Mouse (Mus musculus): ENCODE results near the gene Ankrd44.

Gene Ankrd44

DNA sequence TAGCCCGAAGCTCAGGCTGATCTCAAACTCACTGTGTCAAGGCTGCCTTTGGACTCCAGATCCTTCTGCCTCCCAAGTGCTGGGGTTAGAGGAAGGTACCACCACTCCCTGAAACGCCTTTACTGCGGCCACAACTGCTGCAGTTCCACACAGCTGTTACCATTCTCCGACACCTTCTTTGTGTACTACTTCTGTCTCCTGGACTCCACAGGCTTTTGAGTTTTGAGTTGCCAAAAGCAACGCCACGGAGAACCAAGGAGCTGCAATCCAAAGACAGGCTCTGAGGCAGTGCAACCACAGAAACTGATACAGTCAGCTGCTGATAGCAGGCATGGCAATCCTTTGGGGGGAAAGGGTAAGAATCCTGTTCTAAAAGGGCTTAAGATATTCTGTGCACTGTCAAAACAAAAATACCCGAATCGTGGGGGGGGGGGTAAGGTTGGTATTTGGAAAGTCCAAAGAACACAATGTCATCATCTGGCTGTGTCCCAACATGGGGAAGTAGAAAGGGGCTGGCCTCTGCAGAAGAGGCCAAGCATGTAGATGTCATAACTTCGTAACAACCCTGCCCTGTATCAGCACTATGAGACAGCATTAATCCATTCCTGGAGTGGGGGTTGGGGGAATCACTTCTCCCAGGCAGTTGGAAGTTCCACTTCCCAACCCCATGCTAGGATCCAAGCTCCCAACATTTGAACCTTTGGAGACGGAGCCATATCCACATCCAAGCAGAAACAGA, 116.2 kb downstream of the Ankrd44 start:
- no peak for DNase-seq (ENCODE audit: low spot score in 2 of 2)

DNA sequence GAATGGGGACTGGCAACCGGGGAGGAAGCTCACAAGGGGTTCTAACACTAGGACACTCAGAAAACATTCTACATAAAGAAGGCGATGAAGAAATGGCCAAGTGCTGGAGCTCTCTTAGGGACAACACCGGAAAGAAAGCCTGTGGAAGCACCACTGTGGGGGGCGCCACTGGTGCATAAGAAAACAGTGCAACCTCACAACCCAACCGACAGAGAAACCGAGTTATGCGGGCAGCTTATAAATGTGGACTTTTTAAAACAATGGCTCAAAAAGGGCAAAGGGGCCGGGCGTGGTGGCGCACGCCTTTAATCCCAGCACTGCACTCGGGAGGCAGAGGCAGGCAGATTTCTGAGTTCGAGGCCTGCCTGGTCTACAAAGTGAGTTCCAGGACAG, 117.1 kb downstream of the Ankrd44 start:
- no peak for DNase-seq (ENCODE audit: low spot score in 2 of 2)

- no peak for DNase-seq (ENCODE audit: low spot score in 2 of 2)
These were observed 117.6 kb downstream of the Ankrd44 start for GRCm38 (mm10) chr1:54808401-54809097.

DNA sequence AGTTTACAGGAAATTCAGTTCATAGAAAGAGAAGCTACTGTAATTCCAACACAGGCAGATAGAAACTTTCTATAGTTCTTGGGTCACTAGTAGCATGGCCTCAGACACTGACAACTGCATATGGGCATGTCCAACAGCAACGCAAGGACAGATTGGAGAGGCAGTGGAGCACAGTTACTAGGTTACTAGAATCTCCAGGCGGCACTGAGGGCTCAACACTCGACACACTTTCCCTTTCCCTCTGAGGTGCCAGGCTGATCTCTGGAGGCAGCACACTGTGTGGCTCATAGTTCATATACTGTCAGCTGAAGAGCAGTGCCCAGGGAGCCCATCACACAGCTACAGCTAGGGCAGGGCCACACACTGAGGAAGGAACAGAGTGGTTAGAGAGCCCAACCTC, 118.4 kb downstream of the Ankrd44 start:
- DNase-seq (ENCODE audit: low spot score in 2 of 2) = no peak

- DNase-seq (ENCODE audit: low spot score in 2 of 2) = no peak
These were observed 119.9 kb downstream of the Ankrd44 start for GRCm38 (mm10) chr1:54806116-54806850.

GRCm38 (mm10) chr1:54804406-54804805, 121.8 kb downstream of the Ankrd44 start:
- DNase-seq (ENCODE audit: low spot score in 2 of 2) = no peak

DNA sequence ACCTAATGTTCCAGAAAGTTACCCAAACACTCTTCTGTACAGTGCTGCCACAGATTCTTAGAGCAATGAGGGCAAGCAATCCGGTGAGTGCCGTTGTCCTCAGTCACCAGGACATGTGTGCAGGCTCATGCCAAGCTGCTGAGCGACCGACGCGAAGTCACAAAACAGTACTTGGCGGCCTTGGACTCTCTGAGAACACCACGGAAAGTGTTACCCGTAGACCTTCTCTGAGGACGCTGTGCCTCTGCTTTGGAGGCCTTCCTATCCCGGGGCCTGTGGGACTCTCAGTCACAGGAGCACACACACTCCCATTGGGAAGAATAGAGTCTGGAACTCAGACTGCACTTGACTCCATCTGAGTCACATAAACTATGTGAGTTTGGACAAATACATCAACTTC, 123.5 kb downstream of the Ankrd44 start:
- no peak for DNase-seq (ENCODE audit: low spot score in 2 of 2)

DNA sequence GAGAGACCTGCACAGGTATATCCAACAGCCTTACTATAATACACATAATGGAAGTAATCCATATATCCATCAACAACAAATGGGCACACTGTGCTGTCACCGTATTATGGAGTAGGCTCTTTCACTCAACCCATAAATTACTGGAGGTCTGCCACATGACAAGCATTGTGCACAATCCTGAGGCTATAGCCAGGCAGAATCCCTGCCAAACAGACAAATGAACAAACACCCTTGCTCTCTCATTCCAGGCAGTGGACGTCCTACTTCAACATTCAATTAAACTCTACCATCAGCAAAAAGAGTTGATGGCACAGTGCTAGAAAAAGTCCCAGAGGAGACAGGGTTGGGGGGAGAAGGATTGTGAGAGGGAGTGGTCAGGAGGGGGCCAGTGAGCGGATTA, 124.9 kb downstream of the Ankrd44 start:
- DNase-seq (ENCODE audit: low spot score in 2 of 2) = no peak

DNA sequence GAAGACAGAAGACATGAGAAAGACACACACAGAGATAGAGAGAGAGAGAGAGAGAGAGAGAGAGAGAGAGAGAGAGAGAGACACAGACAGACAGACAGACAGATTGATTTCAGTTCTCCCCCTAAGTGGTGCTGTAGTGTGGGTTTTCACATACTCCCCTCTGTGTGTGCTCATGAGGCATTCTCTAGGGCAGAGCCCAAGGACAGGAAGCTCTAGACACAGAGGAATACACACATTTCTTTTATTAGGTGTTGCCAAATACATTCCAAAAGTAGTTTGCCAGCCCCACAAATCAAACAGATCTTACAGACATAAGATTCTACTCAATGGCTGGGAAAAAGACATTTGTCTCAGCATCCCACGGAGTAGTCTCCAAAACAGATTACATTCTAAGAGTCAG, 126.8 kb downstream of the Ankrd44 start:
- DNase-seq (ENCODE audit: low spot score in 2 of 2) = no peak

- DNase-seq (ENCODE audit: low spot score in 2 of 2) = no peak
These were observed 127.8 kb downstream of the Ankrd44 start for GRCm38 (mm10) chr1:54798415-54798814.

- DNase-seq (ENCODE audit: low spot score in 2 of 2) = no peak
These were observed 131.5 kb downstream of the Ankrd44 start for GRCm38 (mm10) chr1:54794709-54795108.

GRCm38 (mm10) chr1:54791406-54791805, 134.8 kb downstream of the Ankrd44 start:
- no peak for DNase-seq (ENCODE audit: low spot score in 2 of 2)

DNA sequence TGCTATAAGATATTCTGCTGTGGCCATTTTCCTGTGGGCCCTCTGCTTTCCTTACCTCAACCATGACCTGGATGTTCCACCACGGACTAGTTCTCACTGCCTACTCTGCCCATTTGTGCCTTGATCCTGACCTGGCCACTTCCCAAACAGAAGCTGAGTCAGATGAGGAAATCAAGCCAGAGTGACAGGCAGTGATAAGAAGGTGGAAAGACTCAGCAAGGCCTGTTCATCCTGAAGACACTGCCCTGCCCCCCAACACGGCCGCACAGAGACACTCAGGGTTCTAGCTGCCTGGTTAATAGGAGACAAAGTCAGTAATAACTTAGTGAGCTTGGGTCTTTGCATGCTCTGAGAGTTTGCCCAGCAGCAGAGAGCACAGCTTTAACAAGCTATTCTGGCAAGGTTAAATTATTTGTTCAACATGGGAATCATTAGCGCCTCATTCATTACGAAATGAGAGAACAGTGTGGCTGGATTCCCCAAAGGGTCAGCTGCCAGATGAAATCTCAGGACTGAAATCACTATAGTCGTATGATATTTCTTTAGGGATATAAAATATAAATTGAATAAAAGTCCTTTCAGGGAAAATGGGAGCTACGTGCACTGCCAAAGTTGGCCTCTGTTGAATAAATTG, 136.7 kb downstream of the Ankrd44 start:
- no peak for DNase-seq (ENCODE audit: low spot score in 2 of 2)

DNA sequence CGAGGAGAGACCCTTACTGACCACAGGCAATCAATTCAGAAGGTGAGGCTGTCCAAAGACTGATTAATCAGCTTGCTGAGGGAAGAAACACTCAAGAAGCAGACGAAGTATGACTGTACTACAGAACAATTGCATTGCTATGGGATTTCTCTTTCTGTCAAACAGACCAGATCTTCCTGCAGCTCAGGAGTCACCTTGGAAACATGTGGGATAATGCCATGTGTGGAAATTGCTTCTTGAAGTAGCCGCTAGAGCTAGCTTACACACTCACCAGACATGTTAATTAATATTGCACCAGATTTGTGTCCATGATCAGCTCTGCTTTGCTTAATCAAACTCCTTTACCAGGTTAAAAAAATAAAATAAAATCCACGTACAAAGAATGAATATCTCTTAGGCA, 137.8 kb downstream of the Ankrd44 start:
- no peak for DNase-seq (ENCODE audit: low spot score in 2 of 2)

DNA sequence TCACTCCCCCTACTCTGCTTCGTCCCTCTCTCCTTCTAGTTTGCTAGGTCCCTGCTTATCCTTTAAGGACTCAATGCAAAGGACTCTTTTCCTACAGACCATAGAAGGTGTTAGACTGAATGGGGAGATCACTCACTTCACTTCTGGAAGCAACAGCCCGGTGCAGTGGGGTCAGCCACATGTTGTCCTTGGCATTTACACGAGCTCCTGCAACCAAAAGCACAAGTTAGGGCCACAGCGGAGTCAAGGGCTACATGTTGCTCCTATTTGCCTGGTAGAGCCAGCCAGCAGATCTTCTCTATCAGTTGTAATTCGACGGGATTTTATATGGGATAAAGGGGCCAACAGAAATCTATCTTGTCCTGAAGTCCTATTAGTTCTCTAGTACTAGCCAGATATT, 148.0 kb downstream of the Ankrd44 start:
- no peak for DNase-seq (ENCODE audit: low spot score in 2 of 2)

DNA sequence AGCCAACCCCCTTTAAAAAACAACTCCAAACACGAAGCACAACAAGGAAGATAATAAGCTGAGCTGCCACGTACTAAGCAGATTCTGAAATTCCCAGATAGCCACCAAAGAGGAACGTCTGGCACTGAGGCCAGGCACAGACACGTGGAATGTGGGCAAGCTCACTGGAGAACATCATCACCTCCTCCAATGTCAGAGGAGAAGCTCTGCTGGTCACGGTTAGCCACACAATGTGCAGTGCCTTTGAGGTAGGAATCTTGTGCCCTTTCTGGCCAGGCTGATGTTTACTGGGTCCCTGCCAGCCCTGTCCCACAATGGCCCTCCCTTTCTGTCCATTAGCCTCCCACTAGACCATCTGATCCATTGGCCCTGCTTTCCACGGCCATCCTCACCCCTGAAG, 149.1 kb downstream of the Ankrd44 start:
- DNase-seq (ENCODE audit: low spot score in 2 of 2) = no peak

DNA sequence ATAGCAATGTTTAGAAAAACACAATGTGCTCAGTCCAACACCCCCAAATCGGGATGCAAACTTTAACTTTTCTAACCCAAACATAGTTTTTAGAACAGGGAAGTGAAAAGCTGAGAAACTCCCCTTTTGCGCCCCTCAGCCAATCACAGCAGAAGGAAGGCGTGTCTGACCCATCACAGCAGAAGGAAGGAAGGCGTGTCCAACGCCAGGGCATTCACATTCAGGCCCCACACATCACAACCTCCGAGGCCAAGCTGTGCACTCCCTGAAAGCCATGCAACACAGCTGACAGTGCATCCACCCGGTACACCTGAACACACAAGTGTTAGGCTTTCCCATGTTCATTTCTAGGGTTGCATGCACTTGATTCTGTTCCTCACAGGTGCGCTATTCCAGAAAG, 150.1 kb downstream of the Ankrd44 start:
- DNase-seq (ENCODE audit: low spot score in 2 of 2) = no peak

DNA sequence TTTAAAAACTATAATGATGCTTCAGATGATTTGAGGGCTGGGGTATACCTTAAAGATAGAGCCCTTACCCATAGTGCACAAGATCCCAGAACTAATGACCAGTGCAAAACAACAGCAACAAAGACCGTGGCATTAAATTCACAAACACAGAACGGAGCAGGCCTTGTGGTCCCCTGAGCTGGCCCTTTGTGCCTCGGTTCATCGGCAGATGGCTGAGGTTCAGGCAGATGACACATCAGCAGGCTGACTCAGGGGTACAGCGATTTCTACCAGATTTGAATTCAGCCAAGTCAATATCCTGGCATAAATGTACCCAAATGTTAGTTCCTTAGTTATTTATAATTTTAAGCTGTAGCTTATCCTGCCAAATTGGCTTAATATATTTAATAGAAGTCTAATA, 153.3 kb downstream of the Ankrd44 start:
- DNase-seq (ENCODE audit: low spot score in 2 of 2) = no peak

- DNase-seq (ENCODE audit: low spot score in 2 of 2) = no peak
These were observed 154.7 kb downstream of the Ankrd44 start for GRCm38 (mm10) chr1:54771471-54771870.

DNA sequence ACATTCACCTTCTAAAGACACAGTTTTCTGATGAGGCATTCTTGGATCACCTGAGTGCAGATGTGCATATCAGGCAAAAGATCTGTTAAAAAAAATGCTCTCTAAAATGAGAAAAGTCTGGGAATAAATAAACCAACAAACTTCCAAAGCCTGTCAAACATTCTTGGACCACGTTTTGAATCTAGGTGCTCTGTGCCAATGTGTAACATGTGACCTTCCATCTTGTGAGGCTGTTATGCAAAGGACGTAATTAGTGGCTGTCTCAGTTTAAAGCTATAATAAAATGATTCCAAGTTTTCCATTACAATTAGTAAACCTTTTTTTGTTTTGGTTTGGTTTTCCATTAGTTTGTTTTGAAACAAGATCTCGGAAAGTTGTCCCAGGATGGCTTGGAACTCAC, 159.0 kb downstream of the Ankrd44 start:
- DNase-seq (ENCODE audit: low spot score in 2 of 2) = no peak

DNA sequence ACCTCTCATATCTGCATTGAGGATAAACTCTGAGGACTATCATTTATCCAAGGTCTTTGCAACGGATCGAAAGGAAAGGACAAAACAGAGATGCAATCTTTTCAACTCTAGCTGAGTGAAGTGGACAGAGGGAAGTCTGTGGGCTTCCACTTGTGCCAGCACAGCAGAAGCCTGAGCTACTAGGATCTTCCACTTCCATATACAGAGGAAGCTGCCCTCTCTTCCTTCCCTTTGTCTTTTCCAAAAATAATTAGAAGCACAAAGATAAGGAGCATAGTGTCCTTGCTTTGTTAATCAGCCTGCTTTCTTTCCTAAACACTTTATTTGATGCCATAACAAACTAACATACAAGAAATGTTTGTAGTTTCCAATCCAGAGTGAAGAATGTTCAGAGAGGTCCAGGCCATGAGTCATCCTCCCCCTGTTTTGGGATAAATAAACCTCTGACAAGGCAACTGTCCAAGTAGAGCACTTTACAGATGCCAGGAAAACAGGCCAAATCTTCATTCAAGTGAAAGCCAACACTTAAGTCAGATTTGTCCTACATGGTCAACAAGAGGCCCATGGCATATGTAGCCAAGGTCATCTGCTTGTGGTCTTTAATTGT, 160.5 kb downstream of the Ankrd44 start:
- no peak for DNase-seq (ENCODE audit: low spot score in 2 of 2)

GRCm38 (mm10) chr1:54762216-54762807, 163.9 kb downstream of the Ankrd44 start:
- DNase-seq (ENCODE audit: low spot score in 2 of 2) = no peak

Measured in cerebellum, postnatal 4 days (tissue).